Mouse (Mus musculus): ENCODE data around the gene Hcrt.

DNA sequence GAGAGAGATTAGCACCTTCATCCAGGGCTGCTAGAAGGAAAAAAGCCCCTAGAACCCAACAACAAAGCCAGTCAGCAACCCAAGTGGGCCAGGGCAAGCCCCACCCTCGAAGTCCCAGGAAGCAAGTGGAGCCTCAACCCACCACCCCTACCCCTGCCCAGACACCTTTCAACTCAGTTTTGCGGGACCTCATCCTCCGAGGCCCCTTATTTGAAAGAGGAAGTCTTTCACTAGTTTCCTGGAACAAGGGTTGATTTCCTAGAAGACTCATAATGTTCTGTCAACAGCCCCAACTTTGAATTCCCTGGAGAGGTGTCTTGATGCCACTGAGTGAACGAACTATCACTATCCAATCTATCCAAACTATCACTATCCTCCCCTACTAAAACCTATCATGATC is 32.8 kb downstream of the Hcrt start:
- no peak for TF ChIP-seq POLR2A (IDR thresholded peaks at IDR 0.05; ENCODE audit: borderline replicate concordance, control insufficient read depth, low read depth, low read length)
- no peak for TF ChIP-seq CTCF (IDR thresholded peaks at IDR 0.05; ENCODE audit: control insufficient read depth, insufficient read depth, low read length)

Measured in bone marrow, adult 2 months (tissue).